Mouse (Mus musculus) heart, embryonic 16.5 days (tissue): ENCODE measurements at regions not wholly inside any gene's neighbourhood (a gene's known extent, or its start where the extent isn't known, plus 50 kb on each side); places are given as distances from the start of the nearest gene placed in this dataset.
"Not testable (repeated sequence)": the region's sequence is repeated elsewhere in the genome, so short reads cannot be mapped to it uniquely, and the experiment has no call there.

Experiments used
- ATAC-seq: fragments of 200-750 bp; cut with Nextera tagmentation; replicated peaks from 2 replicates; pipeline ENCODE4 v1.8.0; 2017; ENCODE audit warnings: moderate number of reproducible peaks; ENCODE audit not compliant: insufficient read depth, low FRiP score; ENCODE audit errors: extremely low read depth
- H3K27ac ChIP-seq: fragments of 300-500 bp; sonication (generic); 2 replicates; pipeline ENCODE4 v1.5.1; 2014; ENCODE audit warnings: mild to moderate bottlenecking, low read length, control low read depth, moderate library complexity
- H3K27me3 ChIP-seq: fragments of 300-500 bp; sonication (generic); 2 replicates; pipeline ENCODE4 v1.6.1; 2014; ENCODE audit warnings: low read length, mixed read lengths; ENCODE audit not compliant: control insufficient read depth, insufficient read depth
- H3K36me3 ChIP-seq: fragments of 300-500 bp; sonication (generic); 2 replicates; pipeline ENCODE4 v1.6.1; 2014; ENCODE audit not compliant: control insufficient read depth, insufficient read depth
- H3K4me1 ChIP-seq: fragments of 300-500 bp; sonication (generic); 2 replicates; pipeline ENCODE4 v1.6.1; 2014; ENCODE audit warnings: low read length, mixed read lengths; ENCODE audit not compliant: control insufficient read depth, insufficient read depth
- H3K4me2 ChIP-seq: fragments of 300-500 bp; sonication (generic); 2 replicates; pipeline ENCODE4 v1.6.1; 2014; ENCODE audit warnings: low read depth, mild to moderate bottlenecking, control low read depth, low read length
- H3K4me3 ChIP-seq: fragments of 300-500 bp; sonication (generic); 2 replicates; pipeline ENCODE4 v1.5.1; 2014; ENCODE audit warnings: mild to moderate bottlenecking, control low read depth, low read length
- H3K9ac ChIP-seq: fragments of 300-500 bp; sonication (generic); 2 replicates; pipeline ENCODE4 v1.6.1; 2014; ENCODE audit warnings: low read length, control low read depth
- H3K9me3 ChIP-seq: fragments of 300-500 bp; sonication (generic); replicated peaks from 2 replicates; pipeline ENCODE4 v1.6.1; 2016; ENCODE audit warnings: low read length; ENCODE audit not compliant: control insufficient read depth
- WGBS: fragments of 180-500 bp; shearing (Covaris S2); extraction: QIAGEN DNeasy Blood & Tissue Kit; methylation state at CpG from one replicate; pipeline ENCODE4 v1.1.7; 2014; 5-methylcytosine and 5-hydroxymethylcytosine counted together

GRCm38 (mm10) chr17:15253271-15253670, 123.4 kb downstream of the Dll1 start:
- no peak overlapping the region for H3K4me3 ChIP-seq
- no peaks in the 10 kb centered on the region for H3K4me1 ChIP-seq
- H3K27ac ChIP-seq: no peak overlapping the region
- H3K27me3 ChIP-seq: 0 out of 2 replicates have a peak, but pooled peaks cover 2% of the 10 kb centered on the region
- no peak for ATAC-seq
- H3K9me3 ChIP-seq: no peaks in the 10 kb centered on the region
- no peak overlapping the region for H3K9ac ChIP-seq
- H3K36me3 ChIP-seq: no peaks in the 10 kb centered on the region
- no peak overlapping the region for H3K4me2 ChIP-seq
- 87% methylated on average over 1 of the region's 1 CpGs for WGBS

- Histone ChIP-seq H3K4me2 (no peak overlapping the region), H3K4me1 (peaks cover 2% of the 10 kb centered on the region; the same call in 1 of the 2 replicates), H3K27ac (no peak overlapping the region), H3K36me3 (no peaks in the 10 kb centered on the region), H3K4me3 (no peak overlapping the region), H3K9ac (no peak overlapping the region), H3K27me3 (peaks cover 5% of the 10 kb centered on the region; the same call in 1 of the 2 replicates), H3K9me3 (no peaks in the 10 kb centered on the region)
- no peak for ATAC-seq
- 38% methylated on average over 2 of the region's 2 CpGs for WGBS
Observed at GRCm38 (mm10) chr17:15252187-15252586, 124.5 kb downstream of the Dll1 start.

DNA sequence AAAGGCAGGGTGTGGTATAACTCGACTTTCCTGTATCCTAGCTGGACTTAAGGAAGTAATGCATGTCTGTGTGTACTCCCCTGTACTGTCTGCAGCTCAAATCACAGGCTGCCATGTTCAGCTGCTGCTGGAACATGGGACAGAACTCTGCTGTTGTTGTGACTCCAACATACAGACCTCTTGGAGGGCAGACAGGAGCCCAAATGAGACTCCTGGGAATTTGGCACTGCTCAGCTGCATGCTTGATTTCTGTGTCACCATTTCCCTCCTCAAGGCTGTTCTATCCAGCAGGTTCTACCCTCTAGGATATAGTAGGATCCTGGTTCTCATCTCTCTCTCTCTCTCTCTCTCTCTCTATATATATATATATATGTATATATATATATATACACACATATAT, 125.0 kb downstream of the Dll1 start:
- no peaks in the 10 kb centered on the region for H3K9me3 ChIP-seq
- H3K36me3 ChIP-seq: no peaks in the 10 kb centered on the region
- peaks cover 2% of the 10 kb centered on the region; the same call in 1 of the 2 replicates for H3K4me1 ChIP-seq
- ATAC-seq: no peak
- no peak overlapping the region for H3K4me3 ChIP-seq
- no peak overlapping the region for H3K27ac ChIP-seq
- whole genome bisulfite sequencing: 64% methylated on average over 1 of the region's 1 CpGs
- peaks cover 5% of the 10 kb centered on the region; the same call in 1 of the 2 replicates for H3K27me3 ChIP-seq
- H3K4me2 ChIP-seq: no peak overlapping the region
- no peak overlapping the region for H3K9ac ChIP-seq

GRCm38 (mm10) chr17:15248417-15248791, 128.3 kb downstream of the Dll1 start:
- Histone ChIP-seq H3K4me3 (no peak overlapping the region), H3K27ac (no peak overlapping the region)

DNA sequence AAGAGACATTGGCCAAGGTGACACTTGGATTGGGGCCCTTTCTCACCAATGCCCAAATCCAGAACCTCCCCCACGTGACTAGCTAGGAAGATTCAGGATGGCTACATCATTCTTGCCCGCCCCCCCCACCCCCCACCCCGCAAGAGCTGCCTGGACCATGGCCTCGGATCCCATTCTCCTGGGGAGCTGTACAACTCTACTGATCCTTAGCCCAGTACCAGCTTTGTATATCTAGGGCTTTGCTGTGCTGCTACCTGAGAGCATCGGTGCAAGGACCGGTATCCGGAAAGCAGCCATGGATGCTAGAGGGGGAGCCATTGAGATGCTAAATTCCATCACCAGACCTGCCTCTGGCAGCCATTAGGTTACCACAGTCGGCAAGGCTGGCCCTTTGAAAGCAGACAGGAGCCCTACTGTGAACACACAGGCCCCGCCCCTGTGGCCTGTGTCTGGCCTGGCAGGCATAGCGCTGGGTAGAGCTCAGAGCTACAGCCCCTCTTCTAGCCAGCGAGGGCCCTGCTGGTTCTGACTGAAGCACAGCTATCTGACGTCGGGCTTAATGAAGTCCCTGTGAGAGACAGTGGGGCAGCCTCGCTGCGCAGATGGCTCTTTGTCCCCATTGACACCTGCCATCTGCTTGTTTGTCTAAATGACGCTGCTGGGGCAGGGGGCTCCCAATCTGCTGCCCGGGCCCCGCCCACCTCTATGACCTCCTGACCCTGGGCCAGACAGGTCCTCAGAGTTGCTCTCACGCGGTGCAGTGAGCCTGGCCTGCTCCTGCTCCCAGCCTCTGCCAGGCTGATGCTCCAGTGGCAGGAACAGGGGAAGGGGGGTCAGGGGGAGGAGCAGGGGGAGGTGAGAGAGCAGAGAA, 128.9 kb downstream of the Dll1 start:
- no peak; the same call in 1 of the 2 replicates for ATAC-seq
- Histone ChIP-seq H3K27ac (no peak overlapping the region), H3K4me3 (no peak overlapping the region), H3K4me1 (peaks cover 2% of the 10 kb centered on the region; the same call in 1 of the 2 replicates), H3K27me3 (peaks cover 7% of the 10 kb centered on the region), H3K36me3 (no peaks in the 10 kb centered on the region), H3K9ac (no peak overlapping the region), H3K9me3 (no peaks in the 10 kb centered on the region), H3K4me2 (no peak overlapping the region)
- WGBS: 12% methylated on average over 20 of the region's 20 CpGs

More at GRCm38 (mm10) chr17:15248417-15248791, 128.3 kb downstream of the Dll1 start:
- Histone ChIP-seq H3K4me1 (peaks cover 2% of the 10 kb centered on the region; the same call in 1 of the 2 replicates), H3K9ac (no peak overlapping the region), H3K9me3 (no peaks in the 10 kb centered on the region), H3K27me3 (peaks cover 7% of the 10 kb centered on the region), H3K4me2 (no peak overlapping the region), H3K36me3 (no peaks in the 10 kb centered on the region)
- WGBS: 65% methylated on average over 4 of the region's 4 CpGs
- no peak for ATAC-seq

DNA sequence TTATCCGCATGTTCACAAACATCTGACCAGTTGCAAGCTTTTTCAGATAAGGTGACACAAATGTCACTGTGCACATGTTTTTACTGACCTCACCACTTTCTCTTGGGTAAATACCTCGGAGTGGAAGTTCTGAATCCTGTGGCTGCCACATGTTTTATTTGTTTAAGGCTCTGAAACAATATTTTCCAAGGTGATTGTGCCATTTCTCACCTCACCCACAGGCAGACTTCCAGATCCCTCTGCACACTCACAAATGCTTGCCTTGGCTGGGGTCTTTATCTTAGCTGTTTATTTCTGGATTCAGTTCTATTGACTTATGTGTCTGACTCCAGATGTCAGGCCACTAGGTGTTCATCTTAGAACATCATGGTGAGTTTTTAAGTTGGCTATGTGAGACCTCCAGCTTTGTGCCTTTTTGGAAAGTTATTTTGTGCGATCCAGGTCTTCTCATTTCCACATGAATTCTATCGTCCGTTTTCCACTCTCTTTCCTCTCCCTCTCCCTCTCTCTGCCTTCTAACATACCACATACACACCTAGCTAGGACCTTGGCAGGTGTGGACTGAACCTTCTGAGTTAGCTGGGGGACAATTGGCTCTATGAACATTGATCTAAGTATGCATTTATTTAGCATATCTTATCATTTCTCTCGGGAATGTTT, 133.6 kb downstream of the Dll1 start:
- Histone ChIP-seq H3K4me2 (no peak overlapping the region), H3K36me3 (no peaks in the 10 kb centered on the region), H3K27ac (no peak overlapping the region), H3K9me3 (no peaks in the 10 kb centered on the region), H3K9ac (no peak overlapping the region), H3K27me3 (peaks cover 4% of the 10 kb centered on the region), H3K4me3 (no peak overlapping the region), H3K4me1 (peaks cover 2% of the 10 kb centered on the region; the same call in 1 of the 2 replicates)
- ATAC-seq: no peak
- WGBS: 69% methylated on average over 6 of the region's 6 CpGs

- no peak overlapping the region for H3K4me3 ChIP-seq
- no peaks in the 10 kb centered on the region for H3K36me3 ChIP-seq
- 83% methylated on average over 8 of the region's 8 CpGs for WGBS
- H3K9ac ChIP-seq: no peak overlapping the region
- H3K27me3 ChIP-seq: peaks cover 2% of the 10 kb centered on the region
- no peak overlapping the region for H3K27ac ChIP-seq
- no peaks in the 10 kb centered on the region for H3K4me1 ChIP-seq
- no peak for ATAC-seq
- H3K4me2 ChIP-seq: no peak overlapping the region
- H3K9me3 ChIP-seq: no peaks in the 10 kb centered on the region
Observed at GRCm38 (mm10) chr17:15242356-15242755, 134.3 kb downstream of the Dll1 start.

GRCm38 (mm10) chr17:15241491-15241890, 135.2 kb downstream of the Dll1 start:
- no peak overlapping the region for H3K9ac ChIP-seq
- no peaks in the 10 kb centered on the region for H3K4me1 ChIP-seq
- no peak overlapping the region for H3K27ac ChIP-seq
- H3K36me3 ChIP-seq: no peaks in the 10 kb centered on the region
- WGBS: 64% methylated on average over 1 of the region's 1 CpGs
- no peak overlapping the region for H3K4me2 ChIP-seq
- no peak for ATAC-seq
- H3K4me3 ChIP-seq: no peak overlapping the region
- no peaks in the 10 kb centered on the region for H3K9me3 ChIP-seq
- peaks cover 2% of the 10 kb centered on the region for H3K27me3 ChIP-seq

- not testable (repeated sequence) for H3K4me3 ChIP-seq, H3K4me2 ChIP-seq, ATAC-seq, H3K9me3 ChIP-seq, H3K27ac ChIP-seq, H3K27me3 ChIP-seq, H3K4me1 ChIP-seq, H3K36me3 ChIP-seq, H3K9ac ChIP-seq
- 61% methylated on average over 12 of the region's 12 CpGs for WGBS
Observed at GRCm38 (mm10) chr17:15240641-15241040, 136.0 kb downstream of the Dll1 start.
